In genomic region chr1:33745901-33746300, GRCm38 (mm10) we compare ENCODE assay signal across 19 mouse cellular contexts. TPM values are rescaled to one million over a fixed set of nuclear protein-coding genes. Genes with fewer than 3 reads are reported as not detected.
A peak's percentile ranks its signal among the peaks of the same experiment; 100 is the strongest.
DNase-seq lines count a peak whose midpoint lies in the region; ATAC-seq and TF ChIP-seq lines count a peak whose summit lies in the region.
"Had no signal": no experiment of that assay in that cellular context is flagged by ENCODE, and none has a peak within 500 bp of the region (broad histone marks: within the 10 kb centered on the region; RNA-seq: fewer than 3 reads in every experiment).

No protein-coding gene starts in this region.

- no peak for TF ChIP-seq CTCF in stomach, postnatal 0 days (IDR thresholded peaks at IDR 0.05; ENCODE audit: low read depth)

- no peaks in the 10 kb centered on the region for H3K9me3 ChIP-seq in hindbrain, embryonic 15.5 days
- H3K9me3 ChIP-seq in hindbrain, embryonic 14.5 days (ENCODE audit: control insufficient read depth, low read length), result no peaks in the 10 kb centered on the region
- no peaks in the 10 kb centered on the region for H3K9me3 ChIP-seq in liver, embryonic 12.5 days (replicated peaks)
- H3K9me3 ChIP-seq in stomach, embryonic 15.5 days, result no peaks in the 10 kb centered on the region
- no peaks in the 10 kb centered on the region for H3K9me3 ChIP-seq in stomach, postnatal 0 days (ENCODE audit: control insufficient read depth, low read length)
- H3K9me3 ChIP-seq: embryonic facial prominence, embryonic 12.5 days; hindbrain, embryonic 12.5 days had no signal

- no peaks in the 10 kb centered on the region for H3K27me3 ChIP-seq in hindbrain, embryonic 15.5 days
- no peaks in the 10 kb centered on the region for H3K27me3 ChIP-seq in hindbrain, embryonic 14.5 days (ENCODE audit: control insufficient read depth, insufficient read depth, low read length)
- no peaks in the 10 kb centered on the region for H3K27me3 ChIP-seq in liver, embryonic 12.5 days (replicated peaks)
- H3K27me3 ChIP-seq in stomach, embryonic 15.5 days (replicated peaks), result no peaks in the 10 kb centered on the region
- no peaks in the 10 kb centered on the region for H3K27me3 ChIP-seq in stomach, postnatal 0 days (ENCODE audit: control insufficient read depth, insufficient read depth, low read length)
- H3K27me3 ChIP-seq: CH12.LX; embryonic facial prominence, embryonic 12.5 days; hindbrain, embryonic 12.5 days; Patski had no signal

- H3K4me2 ChIP-seq in hindbrain, embryonic 15.5 days, result no peak overlapping the region
- H3K4me2 ChIP-seq in hindbrain, embryonic 14.5 days (replicated peaks), result no peak overlapping the region
- H3K4me2 ChIP-seq in liver, embryonic 12.5 days, result no peak overlapping the region
- H3K4me2 ChIP-seq in stomach, embryonic 15.5 days, result no peak overlapping the region
- H3K4me2 ChIP-seq in stomach, postnatal 0 days (replicated peaks; ENCODE audit: low read depth), result no peak overlapping the region
- H3K4me2 ChIP-seq: embryonic facial prominence, embryonic 12.5 days; heart, embryonic 11.5 days; hindbrain, embryonic 12.5 days had no signal

- no peak for TF ChIP-seq EP300 in stomach, postnatal 0 days (optimal IDR thresholded peaks at IDR 0.05)

- no peak for DNase-seq in hindbrain, embryonic 14.5 days (ENCODE audit: low spot score)
- no peak for DNase-seq in liver
- no peak for DNase-seq in stomach, postnatal 0 days (ENCODE audit: low spot score)
- DNase-seq: adrenal gland, postnatal 14 days; cerebellum, adult 11-12 months; cerebellum, adult 9-10 months; cerebellum, postnatal 25 days; forebrain, postnatal 0 days; gastrocnemius, postnatal 14 days; heart, adult 2 months had no signal

- H3K9ac ChIP-seq in hindbrain, embryonic 15.5 days, result no peak overlapping the region
- no peak overlapping the region for H3K9ac ChIP-seq in hindbrain, embryonic 14.5 days
- no peak overlapping the region for H3K9ac ChIP-seq in liver, embryonic 12.5 days
- no peak overlapping the region for H3K9ac ChIP-seq in stomach, embryonic 15.5 days
- no peak overlapping the region for H3K9ac ChIP-seq in stomach, postnatal 0 days (ENCODE audit: low read length)
- H3K9ac ChIP-seq: embryonic facial prominence, embryonic 12.5 days; forebrain, postnatal 0 days; hindbrain, embryonic 12.5 days had no signal

- 98% methylated on average over 4 of the region's 4 CpGs for WGBS in hindbrain, embryonic 15.5 days
- 97% methylated on average over 4 of the region's 4 CpGs for WGBS in hindbrain, embryonic 14.5 days
- 90% methylated on average over 4 of the region's 4 CpGs for WGBS in liver, embryonic 12.5 days (ENCODE audit: insufficient replicate concordance)
- WGBS in stomach, embryonic 15.5 days, result 91% methylated on average over 4 of the region's 4 CpGs
- WGBS in stomach, postnatal 0 days, result 94% methylated on average over 4 of the region's 4 CpGs

- ATAC-seq in hindbrain, embryonic 15.5 days (ENCODE audit: low FRiP score, low read depth), result peak; percentile 52; the same call in 1 of the 2 replicates
- ATAC-seq in hindbrain, embryonic 14.5 days (ENCODE audit: low FRiP score), result no peak
- ATAC-seq in liver, embryonic 12.5 days, result 0 out of 2 replicates have a peak, but pooled peaks have one; percentile 17
- ATAC-seq in stomach, embryonic 15.5 days (ENCODE audit: insufficient read depth, low FRiP score, low read depth), result 0 out of 2 replicates have a peak, but pooled peaks have one; percentile 24
- no peak for ATAC-seq in stomach, postnatal 0 days (ENCODE audit: low FRiP score, low TSS enrichment)
- ATAC-seq: activated CD4-positive, CD25-positive, alpha-beta regulatory T cell, adult 4 months; forebrain, postnatal 0 days; Patski had no signal

- no peak overlapping the region for H3K27ac ChIP-seq in hindbrain, embryonic 15.5 days (replicated peaks)
- no peak overlapping the region for H3K27ac ChIP-seq in hindbrain, embryonic 14.5 days
- H3K27ac ChIP-seq in liver, embryonic 12.5 days, result no peak overlapping the region
- no peak overlapping the region for H3K27ac ChIP-seq in stomach, embryonic 15.5 days
- H3K27ac ChIP-seq in stomach, postnatal 0 days (replicated peaks), result no peak overlapping the region
- H3K27ac ChIP-seq: embryonic facial prominence, embryonic 12.5 days; heart, adult 2 months; hindbrain, embryonic 12.5 days had no signal

- no peaks in the 10 kb centered on the region for H3K4me1 ChIP-seq in hindbrain, embryonic 15.5 days (replicated peaks)
- no peaks in the 10 kb centered on the region for H3K4me1 ChIP-seq in hindbrain, embryonic 14.5 days (replicated peaks; ENCODE audit: control insufficient read depth, insufficient read depth, low read length)
- H3K4me1 ChIP-seq in liver, embryonic 12.5 days, result no peaks in the 10 kb centered on the region
- no peaks in the 10 kb centered on the region for H3K4me1 ChIP-seq in stomach, embryonic 15.5 days
- no peaks in the 10 kb centered on the region for H3K4me1 ChIP-seq in stomach, postnatal 0 days (replicated peaks; ENCODE audit: control insufficient read depth, insufficient read depth)
- H3K4me1 ChIP-seq: embryonic facial prominence, embryonic 12.5 days; hindbrain, embryonic 12.5 days had no signal

- H3K4me3 ChIP-seq in hindbrain, embryonic 15.5 days, result no peak overlapping the region
- H3K4me3 ChIP-seq in hindbrain, embryonic 14.5 days (replicated peaks; ENCODE audit: low read length), result no peak overlapping the region
- no peak overlapping the region for H3K4me3 ChIP-seq in liver, embryonic 12.5 days
- H3K4me3 ChIP-seq in stomach, embryonic 15.5 days (replicated peaks), result no peak overlapping the region
- H3K4me3 ChIP-seq in stomach, postnatal 0 days (ENCODE audit: low read depth, low read length), result no peak overlapping the region
- H3K4me3 ChIP-seq: embryonic facial prominence, embryonic 12.5 days; heart, adult 2 months; hindbrain, embryonic 12.5 days had no signal

- H3K36me3 ChIP-seq in hindbrain, embryonic 15.5 days, result peaks cover 8% of the 10 kb centered on the region
- H3K36me3 ChIP-seq in hindbrain, embryonic 14.5 days (replicated peaks; ENCODE audit: control insufficient read depth, insufficient read depth), result peaks cover 9% of the 10 kb centered on the region
- H3K36me3 ChIP-seq in liver, embryonic 12.5 days, result peaks cover 72% of the 10 kb centered on the region
- H3K36me3 ChIP-seq in stomach, embryonic 15.5 days, result peaks cover 15% of the 10 kb centered on the region
- no peaks in the 10 kb centered on the region for H3K36me3 ChIP-seq in stomach, postnatal 0 days (ENCODE audit: control insufficient read depth, insufficient read depth, low read length)

RNA-seq across cellular contexts. Expression of gene Bag2, which starts 11.7 kb away (rescaled TPM):
- polyA plus RNA-seq in hindbrain, embryonic 15.5 days (2015; fragmentation: Nextera tagmentation; extraction: Ambion mirVana), result 24.8 and 25.8 TPM in 2 replicates
- polyA plus RNA-seq in hindbrain, embryonic 14.5 days (2014; fragmentation: Nextera tagmentation; extraction: Ambion mirVana), result 22.6 and 25.5 TPM in 2 replicates
- 75.9 and 87.7 TPM in 2 replicates for polyA plus RNA-seq in liver, embryonic 12.5 days (2016; fragmentation: Nextera tagmentation; extraction: Ambion mirVana)
- 64.5 and 71.5 TPM in 2 replicates for polyA plus RNA-seq in stomach, embryonic 15.5 days (2015; fragmentation: Nextera tagmentation; extraction: Ambion mirVana)
- 52.0 and 52.5 TPM in 2 replicates for polyA plus RNA-seq in stomach, postnatal 0 days (2015; fragmentation: Nextera tagmentation; extraction: Ambion mirVana)

RNA-seq across cellular contexts. Expression of gene Rab23, which starts 26.2 kb away (rescaled TPM):
- 29.7 and 31.2 TPM in 2 replicates for polyA plus RNA-seq in hindbrain, embryonic 15.5 days (2015; fragmentation: Nextera tagmentation; extraction: Ambion mirVana)
- 27.9 and 28.8 TPM in 2 replicates for polyA plus RNA-seq in hindbrain, embryonic 14.5 days (2014; fragmentation: Nextera tagmentation; extraction: Ambion mirVana)
- polyA plus RNA-seq in liver, embryonic 12.5 days (2016; fragmentation: Nextera tagmentation; extraction: Ambion mirVana), result 8.4 and 8.9 TPM in 2 replicates
- 24.1 and 26.8 TPM in 2 replicates for polyA plus RNA-seq in stomach, embryonic 15.5 days (2015; fragmentation: Nextera tagmentation; extraction: Ambion mirVana)
- 14.9 and 17.0 TPM in 2 replicates for polyA plus RNA-seq in stomach, postnatal 0 days (2015; fragmentation: Nextera tagmentation; extraction: Ambion mirVana)

Comparison
In these comparisons a context has a peak if more than half of its experiments do, and no peak if none do; other contexts are left out.
1. ATAC-seq: peak in hindbrain, embryonic 15.5 days (single experiment), liver, embryonic 12.5 days (single experiment) and stomach, embryonic 15.5 days (single experiment); none in hindbrain, embryonic 14.5 days (single experiment) and stomach, postnatal 0 days (single experiment).